Mouse (Mus musculus) right cerebral cortex, postnatal 36 days (tissue): Measurements from ENCODE around the gene Ugt1a1.
"Not testable (repeated sequence)": the region's sequence is repeated elsewhere in the genome, so short reads cannot be mapped to it uniquely, and the experiment has no call there.

Experiments used
- DNase-seq, 2 experiments: peaks; one replicate each; pipeline ENCODE4 v3.0.0; 2022; ENCODE audit warnings: low spot score in 2 of 2, mixed read lengths in 1 of 2

The Ugt1a1 gene

DNA sequence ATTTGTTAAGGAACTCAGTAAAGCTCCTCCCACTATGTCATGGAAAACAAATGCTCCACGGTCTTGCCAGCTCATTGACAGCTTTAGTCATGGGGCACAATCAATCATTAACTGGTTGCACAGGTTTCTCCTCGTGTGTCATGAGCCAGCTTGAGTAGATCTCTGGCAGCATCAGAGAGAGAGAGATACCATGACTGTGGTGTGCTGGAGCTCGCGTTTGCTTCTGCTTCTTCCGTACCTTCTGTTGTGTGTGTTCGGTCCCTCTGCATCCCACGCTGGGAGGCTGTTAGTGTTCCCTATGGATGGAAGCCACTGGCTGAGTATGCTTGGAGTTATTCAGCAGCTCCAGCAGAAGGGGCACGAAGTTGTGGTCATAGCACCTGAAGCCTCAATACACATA lies at the start of gene Ugt1a1:
TSS of gene Ugt1a1 (plus strand) at position 148 of the 400 bp plus-strand sequence.
- no peak for DNase-seq

GRCm38 (mm10) chr1:88165711-88166110 lies 46.0 kb upstream of the Ugt1a1 start, which contains the start of gene Ugt1a5:
TSS of gene Ugt1a5 (plus strand) at chr1:88166012.
- no peak for DNase-seq

DNA sequence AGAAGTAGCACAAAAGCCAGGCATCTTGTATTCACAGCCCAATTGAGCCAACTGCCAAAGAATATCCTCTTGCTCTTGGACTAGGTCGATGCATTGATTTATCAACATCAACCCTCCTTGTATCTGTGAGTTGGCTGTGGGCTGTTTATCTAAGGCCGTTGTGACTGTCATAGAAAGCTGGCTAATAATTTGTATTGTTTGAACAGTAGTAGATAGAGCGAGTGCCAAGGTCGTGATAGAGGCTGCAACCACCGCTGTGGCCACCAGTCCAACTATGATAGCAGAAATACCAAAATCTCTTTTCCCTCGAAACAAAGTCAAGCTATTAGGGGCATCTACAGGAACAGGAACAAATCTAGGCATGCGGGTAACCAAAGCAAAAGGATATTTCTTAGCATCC lies 39.6 kb upstream of the Ugt1a1 start:
- not testable (repeated sequence) for DNase-seq

- no peak for DNase-seq
These were observed 32.1 kb upstream of the Ugt1a1 start for GRCm38 (mm10) chr1:88179657-88180056.

DNA sequence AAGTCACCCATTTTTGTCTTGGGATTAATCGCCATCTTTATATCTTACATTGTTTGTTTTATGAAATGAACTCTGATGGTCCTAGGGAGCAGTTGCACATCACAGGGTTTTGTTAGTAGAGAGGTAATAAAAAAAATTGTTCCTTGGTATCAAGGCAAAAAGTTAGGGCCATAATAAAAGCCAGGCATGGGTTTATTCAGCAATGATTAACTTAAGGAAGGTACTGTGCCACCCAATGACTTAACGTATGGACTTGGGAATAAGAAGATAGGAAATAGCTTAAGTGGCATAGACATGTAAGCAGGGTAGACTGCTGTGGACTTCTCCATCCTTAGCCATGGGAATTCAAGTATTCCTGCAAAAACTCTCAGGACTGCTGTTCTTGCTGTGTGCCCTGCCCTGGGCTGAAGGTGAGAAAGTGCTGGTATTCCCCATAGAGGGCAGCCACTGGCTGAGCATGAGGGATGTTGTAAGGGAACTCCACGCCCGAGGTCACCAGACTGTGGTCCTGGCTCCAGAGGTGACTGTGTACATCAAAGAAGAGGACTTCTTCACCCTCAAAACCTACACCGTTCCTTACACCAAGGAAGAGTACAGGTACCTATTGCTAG lies 25.3 kb upstream of the Ugt1a1 start:
- DNase-seq, result no peak

GRCm38 (mm10) chr1:88192136-88192535 lies 19.6 kb upstream of the Ugt1a1 start:
- no peak for DNase-seq

GRCm38 (mm10) chr1:88195687-88196086 lies 16.1 kb upstream of the Ugt1a1 start:
- DNase-seq, result no peak

DNA sequence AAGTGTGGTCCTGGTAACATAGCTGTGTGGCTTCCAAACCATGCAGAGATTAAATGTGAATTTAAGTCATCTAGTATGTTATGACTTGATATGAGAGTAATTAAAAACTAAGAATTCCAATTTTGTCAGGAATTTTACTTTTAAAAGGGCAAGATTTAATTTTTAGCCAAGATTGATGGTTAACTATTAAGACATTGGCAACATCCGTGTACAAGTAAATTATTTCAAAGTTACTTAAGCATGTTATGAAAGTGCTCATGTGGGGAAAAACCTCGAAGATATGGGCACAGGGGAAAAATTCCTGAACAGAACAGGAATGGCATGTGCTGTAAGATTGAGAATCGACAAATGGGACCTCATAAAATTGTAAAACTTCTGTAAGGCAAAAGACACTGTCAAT lies 14.3 kb upstream of the Ugt1a1 start:
- no peak for DNase-seq

DNA sequence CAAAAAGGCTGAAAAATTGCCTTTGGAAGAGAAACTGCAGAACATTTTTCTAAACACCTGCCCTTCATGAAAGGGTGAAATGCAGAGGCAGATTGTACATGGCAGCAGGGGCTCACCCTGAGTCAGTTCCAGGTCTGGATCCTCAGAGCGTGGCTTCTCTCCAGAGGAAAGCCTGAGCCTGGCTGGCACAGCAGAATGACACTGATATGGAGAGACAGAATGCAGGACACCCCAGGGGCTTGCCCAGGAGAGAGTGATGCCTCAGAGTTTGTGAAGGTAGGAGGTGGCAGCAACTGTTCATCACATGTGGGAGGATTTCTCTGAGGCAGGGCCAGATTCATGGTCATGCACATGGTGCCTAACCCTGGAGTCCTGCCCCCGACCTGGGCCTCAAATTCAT lies 11.8 kb upstream of the Ugt1a1 start:
- no peak for DNase-seq

- DNase-seq, result no peak
These were observed 11.3 kb upstream of the Ugt1a1 start, which contains the start of gene Ugt1a2 for GRCm38 (mm10) chr1:88200456-88200855. TSS of gene Ugt1a2 (plus strand) at chr1:88200601.

DNA sequence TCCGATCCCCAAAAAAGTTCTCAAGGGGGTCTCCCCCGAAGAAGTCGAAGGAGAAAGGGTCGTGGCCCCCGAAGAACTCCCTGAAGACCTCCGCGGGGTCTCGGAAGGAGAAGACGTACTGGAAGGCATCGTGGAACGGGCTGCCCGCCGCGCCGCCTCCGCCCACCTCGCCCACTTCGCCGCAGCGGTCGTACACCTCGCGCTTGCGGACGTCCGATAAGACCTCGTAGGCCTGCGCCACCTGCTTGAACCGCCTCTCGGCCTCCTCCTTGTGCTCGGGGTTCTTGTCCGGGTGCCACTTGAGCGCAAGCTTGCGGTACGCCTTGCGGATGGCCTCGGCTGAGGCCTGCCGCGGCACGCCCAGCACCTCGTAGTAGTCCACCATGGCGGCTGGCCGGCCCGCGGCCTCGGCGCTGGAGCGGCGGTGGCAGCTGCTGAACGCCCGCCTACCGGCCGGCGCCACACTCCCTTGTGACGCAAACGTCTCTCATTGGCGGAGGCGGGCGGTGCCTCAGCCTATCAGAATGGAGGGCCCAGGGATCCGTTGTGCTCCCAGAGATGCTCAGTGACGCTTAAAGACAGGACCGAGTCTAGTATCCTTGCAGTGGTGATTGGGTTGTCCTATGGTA lies 6.4 kb upstream of the Ugt1a1 start, which contains the start of gene Dnajb3:
TSS of gene Dnajb3 (minus strand) at position 489 of the 629 bp plus-strand sequence.
- peak; percentile 65 to 78 for DNase-seq

- DNase-seq, result no peak
These were observed 4.8 kb upstream of the Ugt1a1 start for GRCm38 (mm10) chr1:88206843-88207479.

DNA sequence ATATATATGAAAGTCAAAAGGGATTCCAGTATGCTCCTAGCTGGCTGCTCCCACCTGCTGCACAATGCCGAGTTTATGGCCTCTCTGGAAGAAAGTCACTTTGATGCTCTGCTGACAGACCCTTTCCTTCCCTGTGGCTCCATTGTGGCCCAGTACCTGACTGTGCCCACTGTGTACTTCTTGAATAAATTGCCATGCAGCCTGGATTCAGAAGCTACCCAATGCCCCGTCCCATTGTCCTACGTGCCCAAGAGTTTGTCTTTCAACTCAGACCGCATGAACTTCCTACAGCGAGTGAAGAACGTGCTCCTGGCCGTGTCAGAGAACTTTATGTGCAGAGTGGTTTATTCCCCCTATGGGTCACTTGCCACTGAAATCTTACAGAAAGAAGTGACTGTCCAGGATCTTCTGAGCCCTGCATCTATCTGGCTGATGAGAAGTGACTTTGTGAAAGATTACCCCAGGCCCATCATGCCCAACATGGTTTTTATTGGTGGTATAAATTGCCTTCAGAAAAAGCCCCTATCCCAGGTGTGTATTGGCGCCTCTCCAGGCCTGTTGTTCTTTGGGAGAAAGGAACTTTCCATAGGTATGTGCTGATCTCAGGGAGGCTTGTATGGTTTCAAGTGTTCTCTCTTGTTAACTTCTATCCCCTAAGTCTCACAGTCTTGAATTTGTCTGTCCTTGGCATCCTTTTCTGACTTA lies 734 bp downstream of the Ugt1a1 start:
- DNase-seq, result no peak

GRCm38 (mm10) chr1:88213061-88213460 lies 1.3 kb downstream of the Ugt1a1 start:
- DNase-seq, result no peak

DNA sequence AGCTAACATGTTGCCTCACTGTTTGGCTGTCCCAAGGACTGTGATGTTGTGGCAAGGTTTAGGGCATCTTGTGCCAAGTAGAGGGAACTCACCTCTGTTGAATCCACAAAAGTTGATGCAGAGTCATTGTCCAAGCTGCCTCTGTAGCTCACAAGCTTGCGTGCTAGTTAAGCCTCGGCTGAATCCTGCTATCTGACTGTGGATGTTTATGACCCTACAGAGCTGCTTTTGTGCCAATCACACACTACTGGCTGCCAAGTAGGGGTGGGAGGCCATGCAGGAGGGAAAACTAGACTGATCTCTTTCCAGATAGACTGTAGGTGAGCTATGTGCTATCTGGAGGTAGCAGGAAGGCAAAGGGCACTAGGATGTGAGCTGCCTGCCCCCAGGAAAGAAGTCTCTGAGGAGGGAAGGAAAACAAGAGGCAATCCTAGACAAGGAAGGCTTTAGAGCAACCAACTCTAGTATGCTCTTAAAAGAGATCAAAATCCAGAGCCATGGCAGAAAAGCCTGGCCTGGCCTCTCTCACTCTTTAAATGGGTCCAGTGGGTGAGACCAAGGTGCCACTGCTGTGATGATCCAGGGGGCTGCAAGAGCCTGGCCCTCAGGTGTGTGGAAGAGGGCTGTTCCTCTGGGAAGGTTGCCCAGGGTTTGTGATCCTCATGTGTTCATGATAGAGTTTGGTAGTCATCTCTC lies 2.2 kb downstream of the Ugt1a1 start:
- DNase-seq, result no peak

- no peak for DNase-seq
These were observed 2.7 kb downstream of the Ugt1a1 start for GRCm38 (mm10) chr1:88214462-88214952.

DNA sequence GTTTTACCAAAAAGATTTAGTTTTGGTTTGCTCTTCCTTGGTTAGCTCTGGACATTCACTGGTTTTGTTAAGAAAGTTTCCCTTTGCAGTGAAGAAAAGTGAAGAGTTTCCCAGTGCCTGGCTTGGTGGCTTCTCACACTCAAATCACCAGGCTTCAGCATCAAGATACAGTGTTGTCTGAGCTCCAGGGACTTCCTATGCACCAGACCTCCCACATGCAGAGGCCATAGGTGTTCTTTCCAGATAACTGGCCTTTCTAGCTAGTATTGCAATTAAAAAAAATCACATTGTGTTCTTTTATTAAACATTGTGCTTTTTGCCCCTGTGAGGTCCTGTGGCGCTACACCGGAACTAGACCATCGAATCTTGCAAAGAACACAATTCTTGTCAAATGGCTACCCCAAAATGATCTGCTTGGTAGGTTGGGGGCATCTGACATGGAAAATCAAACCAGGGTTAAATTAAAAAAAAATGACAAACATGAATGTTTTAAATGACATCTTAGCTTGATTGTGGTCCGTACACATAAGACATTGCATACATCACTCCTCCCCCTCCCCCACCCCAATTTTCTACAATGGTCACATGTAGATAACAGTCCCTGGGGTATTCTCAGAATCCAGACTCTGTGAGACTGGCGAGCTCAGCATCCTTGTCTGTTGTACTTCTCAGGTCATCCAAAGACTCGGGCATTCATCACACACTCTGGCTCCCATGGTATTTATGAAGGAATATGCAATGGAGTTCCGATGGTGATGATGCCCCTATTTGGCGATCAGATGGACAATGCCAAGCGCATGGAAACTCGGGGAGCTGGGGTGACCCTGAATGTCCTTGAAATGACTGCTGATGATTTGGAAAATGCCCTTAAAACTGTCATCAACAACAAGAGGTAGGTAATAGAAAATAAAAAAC lies 4.0 kb downstream of the Ugt1a1 start:
- no peak for DNase-seq

DNA sequence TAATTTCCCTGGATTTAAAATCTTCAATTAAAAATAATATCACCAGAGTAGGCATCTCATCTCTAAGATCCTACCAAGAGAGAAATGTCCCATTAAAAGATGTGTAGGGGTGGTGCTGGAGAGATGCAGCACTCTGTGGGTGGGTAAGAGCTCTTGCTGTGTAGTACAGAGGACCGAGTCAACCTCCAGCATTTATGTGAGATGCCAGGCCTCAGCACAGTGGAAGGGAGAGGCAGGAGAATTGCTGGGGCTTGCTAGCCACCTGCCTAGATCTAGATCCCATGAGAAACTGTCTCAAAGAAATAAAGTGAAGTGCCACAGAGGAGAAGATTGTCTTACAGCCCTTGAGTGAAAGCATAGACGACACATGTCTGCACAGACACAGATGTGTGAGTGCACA lies 4.8 kb downstream of the Ugt1a1 start:
- no peak for DNase-seq

GRCm38 (mm10) chr1:88217144-88217543 lies 5.4 kb downstream of the Ugt1a1 start:
- DNase-seq, result no peak

GRCm38 (mm10) chr1:88217576-88217975 lies 5.8 kb downstream of the Ugt1a1 start:
- no peak for DNase-seq
